Mouse (Mus musculus): ENCODE measurements at regions not wholly inside any gene's neighbourhood (a gene's known extent, or its start where the extent isn't known, plus 50 kb on each side); places are given as distances from the start of the nearest gene placed in this dataset.

DNA sequence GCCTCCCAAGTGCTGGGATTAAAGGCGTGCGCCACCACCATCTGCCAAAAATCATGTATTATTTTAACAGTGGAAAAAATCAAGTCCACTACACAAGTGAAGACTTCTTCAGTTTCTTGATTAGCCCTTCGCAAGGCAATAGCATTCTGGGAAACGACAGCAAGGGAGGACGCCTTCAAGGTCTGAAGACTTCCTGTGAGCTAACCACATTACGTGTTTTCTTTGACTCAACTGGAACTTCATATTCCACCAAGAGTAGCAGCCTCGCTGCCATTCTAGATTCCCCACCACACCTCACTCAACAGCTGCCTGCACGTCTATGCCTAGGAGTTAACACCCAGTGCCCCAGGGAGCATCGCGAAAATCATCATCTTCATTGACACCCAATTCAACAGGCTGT lies 126.2 kb upstream of the Smim15 start:
- H3K27me3 ChIP-seq (ENCODE audit: control insufficient read depth, insufficient read depth, low read length), result no peaks in the 10 kb centered on the region
- H3K4me1 ChIP-seq (ENCODE audit: control insufficient read depth, insufficient read depth, low read length), result no peaks in the 10 kb centered on the region
- 94% methylated on average over 10 of the region's 10 CpGs for WGBS
- DNase-seq, result no peak
- no peak overlapping the region for H3K27ac ChIP-seq (ENCODE audit: insufficient read depth, low read length)
- H3K4me3 ChIP-seq (replicated peaks; ENCODE audit: insufficient read depth, low read depth, low read length), result no peak overlapping the region
- TF ChIP-seq CTCF (IDR thresholded peaks at IDR 0.05; ENCODE audit: borderline replicate concordance, insufficient read depth, low read depth, low read length) (no peak), POLR2A (IDR thresholded peaks at IDR 0.05; ENCODE audit: borderline replicate concordance, insufficient read depth, low read length) (no peak)

- DNase-seq, result no peak
- H3K27ac ChIP-seq (ENCODE audit: insufficient read depth, low read length), result no peak overlapping the region
- WGBS, result 98% methylated on average over 3 of the region's 3 CpGs
- no peaks in the 10 kb centered on the region; the same call in 1 of the 2 replicates for H3K27me3 ChIP-seq (ENCODE audit: control insufficient read depth, insufficient read depth, low read length)
- H3K4me1 ChIP-seq (ENCODE audit: control insufficient read depth, insufficient read depth, low read length), result no peaks in the 10 kb centered on the region
- TF ChIP-seq POLR2A (IDR thresholded peaks at IDR 0.05; ENCODE audit: borderline replicate concordance, insufficient read depth, low read length) (no peak), CTCF (IDR thresholded peaks at IDR 0.05; ENCODE audit: borderline replicate concordance, insufficient read depth, low read depth, low read length) (no peak)
- no peak overlapping the region for H3K4me3 ChIP-seq (replicated peaks; ENCODE audit: insufficient read depth, low read depth, low read length)
Measured at GRCm38 (mm10) chr13:107917564-107917963, 126.7 kb upstream of the Smim15 start.

GRCm38 (mm10) chr13:107910125-107910524 lies 134.1 kb upstream of the Smim15 start:
- no peak for TF ChIP-seq CTCF (IDR thresholded peaks at IDR 0.05; ENCODE audit: borderline replicate concordance, insufficient read depth, low read depth, low read length)
- TF ChIP-seq POLR2A (IDR thresholded peaks at IDR 0.05; ENCODE audit: borderline replicate concordance, insufficient read depth, low read length), result no peak
- WGBS, result 90% methylated on average over 7 of the region's 7 CpGs
- no peaks in the 10 kb centered on the region for H3K4me1 ChIP-seq (ENCODE audit: control insufficient read depth, insufficient read depth, low read length)
- no peak for DNase-seq
- no peak overlapping the region for H3K27ac ChIP-seq (ENCODE audit: insufficient read depth, low read length)
- no peaks in the 10 kb centered on the region; the same call in 1 of the 2 replicates for H3K27me3 ChIP-seq (ENCODE audit: control insufficient read depth, insufficient read depth, low read length)
- H3K4me3 ChIP-seq (replicated peaks; ENCODE audit: insufficient read depth, low read depth, low read length), result no peak overlapping the region

GRCm38 (mm10) chr13:107909343-107910067 lies 134.7 kb upstream of the Smim15 start:
- no peak overlapping the region for H3K4me3 ChIP-seq (replicated peaks; ENCODE audit: insufficient read depth, low read depth, low read length)
- WGBS, result 56% methylated on average over 15 of the region's 15 CpGs
- DNase-seq, result no peak
- no peak for TF ChIP-seq CTCF (IDR thresholded peaks at IDR 0.05; ENCODE audit: borderline replicate concordance, insufficient read depth, low read depth, low read length)
- no peak for TF ChIP-seq POLR2A (IDR thresholded peaks at IDR 0.05; ENCODE audit: borderline replicate concordance, insufficient read depth, low read length)
- no peak overlapping the region for H3K27ac ChIP-seq (ENCODE audit: insufficient read depth, low read length)
- H3K4me1 ChIP-seq (ENCODE audit: control insufficient read depth, insufficient read depth, low read length), result no peaks in the 10 kb centered on the region
- H3K27me3 ChIP-seq (ENCODE audit: control insufficient read depth, insufficient read depth, low read length), result no peaks in the 10 kb centered on the region; the same call in 1 of the 2 replicates

GRCm38 (mm10) chr13:107907966-107908365 lies 136.3 kb upstream of the Smim15 start:
- 91% methylated on average over 5 of the region's 5 CpGs for WGBS
- no peak for DNase-seq
- H3K27me3 ChIP-seq (ENCODE audit: control insufficient read depth, insufficient read depth, low read length), result no peaks in the 10 kb centered on the region; the same call in 1 of the 2 replicates
- H3K4me3 ChIP-seq (replicated peaks; ENCODE audit: insufficient read depth, low read depth, low read length), result no peak overlapping the region
- no peaks in the 10 kb centered on the region for H3K4me1 ChIP-seq (ENCODE audit: control insufficient read depth, insufficient read depth, low read length)
- H3K27ac ChIP-seq (ENCODE audit: insufficient read depth, low read length), result no peak overlapping the region
- TF ChIP-seq POLR2A (IDR thresholded peaks at IDR 0.05; ENCODE audit: borderline replicate concordance, insufficient read depth, low read length) (no peak), CTCF (IDR thresholded peaks at IDR 0.05; ENCODE audit: borderline replicate concordance, insufficient read depth, low read depth, low read length) (no peak)

GRCm38 (mm10) chr13:107904851-107905250 lies 139.4 kb upstream of the Smim15 start:
- H3K27ac ChIP-seq (ENCODE audit: insufficient read depth, low read length), result no peak overlapping the region
- H3K27me3 ChIP-seq (ENCODE audit: control insufficient read depth, insufficient read depth, low read length), result no peaks in the 10 kb centered on the region; the same call in 1 of the 2 replicates
- TF ChIP-seq CTCF (IDR thresholded peaks at IDR 0.05; ENCODE audit: borderline replicate concordance, insufficient read depth, low read depth, low read length) (no peak), POLR2A (IDR thresholded peaks at IDR 0.05; ENCODE audit: borderline replicate concordance, insufficient read depth, low read length) (no peak)
- DNase-seq, result no peak
- H3K4me3 ChIP-seq (replicated peaks; ENCODE audit: insufficient read depth, low read depth, low read length), result no peak overlapping the region
- H3K4me1 ChIP-seq (ENCODE audit: control insufficient read depth, insufficient read depth, low read length), result no peaks in the 10 kb centered on the region
- WGBS, result 82% methylated on average over 4 of the region's 4 CpGs

GRCm38 (mm10) chr13:107904051-107904740 lies 140.1 kb upstream of the Smim15 start:
- H3K4me3 ChIP-seq (replicated peaks; ENCODE audit: insufficient read depth, low read depth, low read length), result no peak overlapping the region
- no peak for DNase-seq
- no peak for TF ChIP-seq POLR2A (IDR thresholded peaks at IDR 0.05; ENCODE audit: borderline replicate concordance, insufficient read depth, low read length)
- TF ChIP-seq CTCF (IDR thresholded peaks at IDR 0.05; ENCODE audit: borderline replicate concordance, insufficient read depth, low read depth, low read length), result no peak
- 62% methylated on average over 14 of the region's 14 CpGs for WGBS
- no peaks in the 10 kb centered on the region for H3K4me1 ChIP-seq (ENCODE audit: control insufficient read depth, insufficient read depth, low read length)
- H3K27me3 ChIP-seq (ENCODE audit: control insufficient read depth, insufficient read depth, low read length), result no peaks in the 10 kb centered on the region; the same call in 1 of the 2 replicates
- no peak overlapping the region for H3K27ac ChIP-seq (ENCODE audit: insufficient read depth, low read length)

Data from cerebellum, adult 2 months (tissue).